Mouse (Mus musculus): ENCODE measurements around the gene Gm1123.

DNA sequence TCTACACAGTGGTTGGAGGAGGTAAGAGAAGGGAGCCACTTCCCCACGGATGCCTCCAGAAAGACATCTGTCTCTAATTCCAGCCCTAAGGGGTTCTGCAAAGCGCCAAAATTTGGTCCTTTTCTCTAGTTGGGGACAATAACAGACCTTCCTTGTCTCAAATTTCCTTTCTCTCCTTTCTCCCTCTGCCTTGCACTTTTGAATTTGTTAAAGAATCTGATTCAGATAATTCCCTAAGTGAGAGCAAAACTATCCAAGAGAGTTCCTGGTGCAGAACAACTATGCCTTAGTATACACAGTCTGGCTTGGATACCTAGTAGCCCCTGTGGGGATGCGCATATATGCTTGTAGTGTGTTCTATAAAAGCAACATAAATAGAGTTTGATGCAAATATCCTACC, 75.7 kb downstream of the Gm1123 start:
- TF ChIP-seq POLR2A (IDR thresholded peaks at IDR 0.05; ENCODE audit: borderline replicate concordance, insufficient read depth, low read length) = no peak
- no peak for TF ChIP-seq CTCF (IDR thresholded peaks at IDR 0.05; ENCODE audit: borderline replicate concordance, insufficient read depth, low read depth, low read length)

All from cerebellum, adult 2 months (tissue).